Mouse (Mus musculus): ENCODE results near the gene Adam15. TPM values are rescaled to one million over a fixed set of nuclear protein-coding genes. Genes with fewer than 3 reads are reported as not detected.

Adam15 gene
- polyA plus RNA-seq, 1 experiment from 2014 or later = 108 TPM

DNA sequence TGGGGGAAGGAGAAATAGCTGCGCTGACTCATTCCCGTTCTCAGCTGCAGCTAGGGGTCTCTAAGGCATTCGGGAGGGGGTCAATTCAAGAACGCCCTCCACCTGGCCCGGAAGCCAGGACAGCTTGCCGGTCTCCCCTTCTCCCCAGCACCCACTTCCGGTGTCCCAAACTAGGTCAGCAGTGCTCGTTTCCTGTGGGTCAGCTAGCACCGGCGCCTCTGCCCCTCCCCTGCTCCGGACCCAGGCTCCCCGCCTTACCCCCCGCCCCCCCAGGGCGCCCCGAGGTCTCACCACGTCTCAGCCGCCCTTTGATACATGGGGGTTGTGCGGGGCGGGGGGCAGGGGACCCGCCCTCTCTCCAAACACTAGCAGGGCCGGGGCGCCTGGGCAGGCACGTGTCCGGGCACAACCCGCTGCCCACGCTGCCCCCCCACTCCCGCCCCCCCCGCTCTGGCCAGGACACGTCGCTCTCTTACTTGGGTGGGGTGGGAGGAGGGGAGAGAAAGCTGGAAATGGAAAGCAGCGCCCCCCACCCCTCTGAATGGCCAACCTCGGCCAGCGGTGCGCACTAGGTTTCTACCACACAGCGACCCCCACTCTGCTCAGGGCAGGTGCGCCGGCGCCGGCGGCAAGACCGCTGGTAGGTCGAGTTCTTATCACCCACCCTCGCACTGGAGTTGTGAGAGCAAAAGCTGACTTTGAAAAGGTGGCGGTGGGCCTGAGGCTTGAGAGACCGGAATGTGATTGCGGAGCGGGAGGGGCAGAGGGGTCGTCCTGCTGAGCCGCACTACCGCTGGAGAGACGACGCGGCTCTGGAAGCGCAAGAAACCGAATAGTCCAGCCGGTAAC is 42.1 kb upstream of the Adam15 start:
- H3K9ac ChIP-seq (replicated peaks; ENCODE audit: low read length) = peak overlapping the region; percentile 80
- no peak for ATAC-seq (ENCODE audit: low FRiP score, low TSS enrichment)
- H3K27me3 ChIP-seq (ENCODE audit: insufficient read depth, low read length) = no peaks in the 10 kb centered on the region
- WGBS = under 1% methylated on average over 54 of the region's 56 CpGs
- no peaks in the 10 kb centered on the region for H3K36me3 ChIP-seq (ENCODE audit: insufficient read depth, low read length)
- H3K4me2 ChIP-seq (replicated peaks; ENCODE audit: low read depth, low read length) = peak overlapping the region; percentile 99
- H3K4me3 ChIP-seq (ENCODE audit: low read length) = peak overlapping the region; percentile 73
- H3K4me1 ChIP-seq (ENCODE audit: insufficient read depth, low read length) = peaks cover 55% of the 10 kb centered on the region
- no peaks in the 10 kb centered on the region for H3K9me3 ChIP-seq (ENCODE audit: low read length)
- peak overlapping the region; percentile 87 for H3K27ac ChIP-seq (ENCODE audit: low read length)

DNA sequence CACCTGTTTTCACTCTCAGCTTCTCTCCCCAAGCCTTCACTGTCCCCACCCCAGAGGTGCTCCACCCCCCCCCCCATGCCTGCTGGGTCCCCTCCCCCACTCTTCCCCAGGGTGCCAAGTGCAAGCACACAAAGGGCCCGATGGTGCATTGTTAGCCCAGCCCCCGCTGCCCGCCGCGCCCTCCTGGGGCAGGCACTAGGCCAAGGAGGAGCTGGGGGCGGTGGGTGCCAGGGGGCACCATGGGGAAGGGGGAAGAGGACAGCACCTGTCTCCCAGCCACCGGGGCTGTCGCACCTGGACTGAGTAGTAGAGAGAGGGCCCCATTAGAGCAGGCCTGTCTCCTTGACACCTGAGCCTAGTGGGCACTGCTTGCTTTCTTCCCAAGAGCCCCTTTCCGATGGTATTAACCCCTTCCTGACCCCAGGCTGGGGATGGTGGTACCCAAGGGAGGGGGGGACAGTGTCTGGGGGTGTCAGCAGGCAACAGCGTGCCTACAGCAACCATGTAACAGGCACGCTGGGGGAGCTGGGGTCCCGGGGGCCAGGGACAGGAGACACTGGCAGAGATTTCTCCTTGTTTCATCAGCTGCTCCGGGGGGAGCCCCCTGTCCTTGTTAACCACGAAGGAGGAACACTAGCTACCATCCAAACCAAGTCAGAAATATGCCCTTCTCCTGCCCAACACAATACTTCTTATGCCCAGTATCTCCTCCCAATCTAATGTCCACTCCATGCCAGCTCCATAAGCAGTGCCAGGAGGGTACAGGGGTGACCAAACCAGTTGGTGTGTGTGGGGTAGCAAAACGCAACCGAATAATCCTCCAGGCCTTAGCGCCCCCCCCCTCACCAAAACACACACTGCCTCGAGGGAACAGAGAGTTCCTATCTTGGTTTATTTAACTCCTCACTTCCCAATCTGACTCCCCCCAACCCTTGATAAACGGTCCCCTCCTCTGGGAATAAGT is 41.2 kb upstream of the Adam15 start:
- Histone ChIP-seq H3K4me1 (ENCODE audit: insufficient read depth, low read length) (peaks cover 57% of the 10 kb centered on the region), H3K4me2 (replicated peaks; ENCODE audit: low read depth, low read length) (peak overlapping the region; percentile 99)
- ATAC-seq (ENCODE audit: low FRiP score, low TSS enrichment) = no peak

DNA sequence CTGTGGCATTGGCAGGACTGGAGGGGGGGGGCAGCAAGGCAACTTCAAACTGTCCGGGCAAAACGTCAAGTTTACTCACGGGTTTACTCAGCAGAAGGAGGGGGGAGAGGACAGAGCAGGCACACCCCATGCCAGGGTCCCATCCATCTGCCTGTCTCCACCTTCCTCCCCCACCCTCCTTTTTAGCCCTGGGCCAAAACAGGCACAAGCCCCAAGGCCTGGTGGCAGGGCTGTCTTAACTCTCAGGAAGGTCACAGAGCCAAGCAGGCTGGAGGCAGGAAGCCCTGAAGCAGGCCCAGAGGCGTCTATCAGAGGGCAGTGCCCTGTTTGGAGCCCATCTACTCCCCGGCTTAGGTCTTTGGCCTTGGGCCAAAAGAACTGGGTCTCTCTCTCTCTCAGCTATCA is 40.3 kb upstream of the Adam15 start:
- H3K9me3 ChIP-seq (ENCODE audit: low read length) = no peaks in the 10 kb centered on the region
- 0 out of 2 replicates have a peak overlapping the region, but pooled peaks have one; percentile 2 for H3K4me3 ChIP-seq (ENCODE audit: low read length)
- no peaks in the 10 kb centered on the region for H3K27me3 ChIP-seq (ENCODE audit: insufficient read depth, low read length)
- H3K9ac ChIP-seq (replicated peaks; ENCODE audit: low read length) = no peak overlapping the region
- WGBS = 40% methylated on average over 5 of the region's 5 CpGs
- H3K4me1 ChIP-seq (ENCODE audit: insufficient read depth, low read length) = peaks cover 56% of the 10 kb centered on the region
- no peaks in the 10 kb centered on the region for H3K36me3 ChIP-seq (ENCODE audit: insufficient read depth, low read length)
- peak overlapping the region; percentile 99 for H3K4me2 ChIP-seq (replicated peaks; ENCODE audit: low read depth, low read length)
- peak overlapping the region; percentile 87; the same call in 1 of the 2 replicates for H3K27ac ChIP-seq (ENCODE audit: low read length)
- no peak for ATAC-seq (ENCODE audit: low FRiP score, low TSS enrichment)

More for the DNA sequence above, 41.2 kb upstream of the Adam15 start:
- Histone ChIP-seq H3K9me3 (ENCODE audit: low read length) (no peaks in the 10 kb centered on the region), H3K27ac (ENCODE audit: low read length) (peak overlapping the region; percentile 87), H3K4me3 (ENCODE audit: low read length) (peak overlapping the region; percentile 73), H3K9ac (replicated peaks; ENCODE audit: low read length) (peak overlapping the region; percentile 80), H3K27me3 (ENCODE audit: insufficient read depth, low read length) (no peaks in the 10 kb centered on the region), H3K36me3 (ENCODE audit: insufficient read depth, low read length) (no peaks in the 10 kb centered on the region)
- WGBS = 10% methylated on average over 19 of the region's 19 CpGs

DNA sequence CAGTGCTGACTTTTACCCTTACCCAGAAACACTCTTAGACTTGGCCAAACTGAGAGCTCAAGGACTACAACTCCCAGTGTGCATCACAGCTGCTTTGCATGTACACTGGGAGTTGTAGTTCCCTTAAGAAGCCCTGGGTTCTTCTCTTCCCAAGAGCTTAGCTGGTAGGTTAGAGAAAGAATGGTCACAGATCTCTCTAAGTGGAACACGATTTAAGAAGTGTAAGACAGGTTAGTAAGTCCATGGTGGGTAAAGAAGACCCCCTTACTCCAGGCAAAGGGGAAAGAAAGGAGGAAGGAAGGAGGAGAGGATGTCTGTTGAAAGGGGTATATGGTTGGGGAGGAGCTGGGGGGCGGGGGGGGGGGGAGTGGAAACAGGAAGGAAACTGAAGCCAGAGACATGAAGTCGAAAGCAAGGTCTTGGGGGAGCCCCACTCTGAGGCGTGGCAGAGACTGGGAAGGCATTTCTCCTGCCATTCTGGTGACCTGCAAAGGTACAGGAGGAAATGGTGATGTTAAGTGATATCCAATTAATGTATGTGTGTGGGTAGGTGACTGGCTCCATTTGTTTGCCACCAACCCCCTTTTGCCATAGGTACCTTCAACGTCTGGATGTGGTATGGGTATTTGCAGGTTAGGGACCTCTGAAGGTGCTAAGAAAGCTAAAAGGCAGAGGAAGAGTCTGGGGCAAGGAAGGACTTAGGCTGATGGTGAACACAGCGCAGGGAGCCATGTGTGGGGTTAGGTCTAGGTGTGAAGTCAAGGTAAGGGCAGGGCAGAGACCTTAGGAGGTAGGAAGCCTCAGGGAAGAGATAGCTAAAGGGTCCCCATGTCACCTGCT is 39.3 kb upstream of the Adam15 start:
- Histone ChIP-seq H3K4me2 (replicated peaks; ENCODE audit: low read depth, low read length) (no peak overlapping the region), H3K27me3 (ENCODE audit: insufficient read depth, low read length) (no peaks in the 10 kb centered on the region), H3K36me3 (ENCODE audit: insufficient read depth, low read length) (no peaks in the 10 kb centered on the region), H3K9me3 (ENCODE audit: low read length) (no peaks in the 10 kb centered on the region), H3K27ac (ENCODE audit: low read length) (no peak overlapping the region), H3K4me3 (ENCODE audit: low read length) (no peak overlapping the region), H3K4me1 (ENCODE audit: insufficient read depth, low read length) (peaks cover 59% of the 10 kb centered on the region), H3K9ac (replicated peaks; ENCODE audit: low read length) (no peak overlapping the region)
- 53% methylated on average over 6 of the region's 6 CpGs for WGBS
- no peak for ATAC-seq (ENCODE audit: low FRiP score, low TSS enrichment)

DNA sequence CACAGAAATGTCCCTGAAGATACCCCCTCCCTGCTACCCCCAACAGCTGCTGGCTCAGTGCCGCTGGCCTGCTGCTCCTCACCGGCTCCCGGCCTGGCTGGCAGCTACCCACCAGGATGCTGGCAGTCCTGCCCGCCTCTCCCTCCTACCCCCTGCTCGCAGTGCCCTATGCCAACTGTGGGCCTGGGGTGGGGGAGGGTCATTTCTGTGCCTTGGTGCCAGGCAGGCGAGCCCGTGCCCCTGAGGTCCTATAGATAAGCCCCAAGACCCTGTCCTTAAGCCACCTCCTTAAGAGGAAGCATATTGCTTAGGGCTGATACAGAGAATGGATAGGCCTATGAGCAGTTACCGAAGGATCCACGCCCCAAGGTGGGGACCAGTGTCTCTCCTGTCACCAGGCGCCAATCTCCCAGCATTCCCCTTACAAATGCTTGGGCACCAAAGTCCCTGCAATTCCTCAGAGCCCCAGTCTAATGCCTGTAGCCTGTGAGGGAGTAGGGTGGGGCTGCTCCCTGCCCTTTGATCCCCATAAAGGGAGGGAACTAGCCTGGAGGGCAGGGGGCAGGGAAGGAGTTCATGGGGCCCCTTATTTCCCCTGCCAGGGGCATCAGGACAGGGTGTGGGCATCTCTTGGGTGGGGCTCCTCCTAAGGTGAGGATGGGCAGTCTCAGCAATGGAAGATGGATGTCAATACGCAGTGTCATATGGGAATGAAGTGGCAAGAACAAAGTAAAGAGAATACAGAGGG is 38.5 kb upstream of the Adam15 start:
- H3K4me2 ChIP-seq (replicated peaks; ENCODE audit: low read depth, low read length) = no peak overlapping the region
- H3K27me3 ChIP-seq (ENCODE audit: insufficient read depth, low read length) = no peaks in the 10 kb centered on the region
- no peak overlapping the region for H3K4me3 ChIP-seq (ENCODE audit: low read length)
- no peak for ATAC-seq (ENCODE audit: low FRiP score, low TSS enrichment)
- H3K36me3 ChIP-seq (ENCODE audit: insufficient read depth, low read length) = no peaks in the 10 kb centered on the region
- H3K27ac ChIP-seq (ENCODE audit: low read length) = no peak overlapping the region
- no peak overlapping the region for H3K9ac ChIP-seq (replicated peaks; ENCODE audit: low read length)
- H3K9me3 ChIP-seq (ENCODE audit: low read length) = no peaks in the 10 kb centered on the region
- 82% methylated on average over 11 of the region's 11 CpGs for WGBS
- peaks cover 59% of the 10 kb centered on the region for H3K4me1 ChIP-seq (ENCODE audit: insufficient read depth, low read length)

DNA sequence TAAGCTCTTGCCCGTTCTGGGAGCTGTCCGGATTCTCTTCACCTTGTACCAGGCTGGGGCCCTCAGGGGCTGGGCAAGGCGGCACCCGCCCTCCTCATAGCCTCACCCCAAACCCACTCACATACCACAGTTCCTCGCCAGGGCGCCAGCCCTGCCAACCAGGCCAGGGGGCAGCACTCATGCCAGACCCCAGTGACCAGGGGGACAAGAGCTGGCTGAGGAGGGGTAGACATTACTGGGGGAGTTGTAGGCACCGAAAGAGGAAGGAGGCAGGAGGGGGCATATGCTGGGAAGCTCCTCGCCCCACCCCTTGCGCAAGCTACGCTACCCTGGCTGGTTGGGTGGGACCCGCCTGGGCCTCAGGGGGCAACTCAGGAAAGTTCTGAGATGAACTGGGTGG is 37.8 kb upstream of the Adam15 start:
- Histone ChIP-seq H3K9ac (replicated peaks; ENCODE audit: low read length) (peak overlapping the region; percentile 4; the same call in 1 of the 2 replicates), H3K9me3 (ENCODE audit: low read length) (no peaks in the 10 kb centered on the region), H3K4me1 (ENCODE audit: insufficient read depth, low read length) (peaks cover 59% of the 10 kb centered on the region), H3K27ac (ENCODE audit: low read length) (no peak overlapping the region), H3K4me3 (ENCODE audit: low read length) (no peak overlapping the region), H3K36me3 (ENCODE audit: insufficient read depth, low read length) (no peaks in the 10 kb centered on the region), H3K27me3 (ENCODE audit: insufficient read depth, low read length) (no peaks in the 10 kb centered on the region), H3K4me2 (replicated peaks; ENCODE audit: low read depth, low read length) (0 out of 2 replicates have a peak overlapping the region, but pooled peaks have one; percentile 4)
- no peak for ATAC-seq (ENCODE audit: low FRiP score, low TSS enrichment)
- WGBS = 79% methylated on average over 11 of the region's 11 CpGs

DNA sequence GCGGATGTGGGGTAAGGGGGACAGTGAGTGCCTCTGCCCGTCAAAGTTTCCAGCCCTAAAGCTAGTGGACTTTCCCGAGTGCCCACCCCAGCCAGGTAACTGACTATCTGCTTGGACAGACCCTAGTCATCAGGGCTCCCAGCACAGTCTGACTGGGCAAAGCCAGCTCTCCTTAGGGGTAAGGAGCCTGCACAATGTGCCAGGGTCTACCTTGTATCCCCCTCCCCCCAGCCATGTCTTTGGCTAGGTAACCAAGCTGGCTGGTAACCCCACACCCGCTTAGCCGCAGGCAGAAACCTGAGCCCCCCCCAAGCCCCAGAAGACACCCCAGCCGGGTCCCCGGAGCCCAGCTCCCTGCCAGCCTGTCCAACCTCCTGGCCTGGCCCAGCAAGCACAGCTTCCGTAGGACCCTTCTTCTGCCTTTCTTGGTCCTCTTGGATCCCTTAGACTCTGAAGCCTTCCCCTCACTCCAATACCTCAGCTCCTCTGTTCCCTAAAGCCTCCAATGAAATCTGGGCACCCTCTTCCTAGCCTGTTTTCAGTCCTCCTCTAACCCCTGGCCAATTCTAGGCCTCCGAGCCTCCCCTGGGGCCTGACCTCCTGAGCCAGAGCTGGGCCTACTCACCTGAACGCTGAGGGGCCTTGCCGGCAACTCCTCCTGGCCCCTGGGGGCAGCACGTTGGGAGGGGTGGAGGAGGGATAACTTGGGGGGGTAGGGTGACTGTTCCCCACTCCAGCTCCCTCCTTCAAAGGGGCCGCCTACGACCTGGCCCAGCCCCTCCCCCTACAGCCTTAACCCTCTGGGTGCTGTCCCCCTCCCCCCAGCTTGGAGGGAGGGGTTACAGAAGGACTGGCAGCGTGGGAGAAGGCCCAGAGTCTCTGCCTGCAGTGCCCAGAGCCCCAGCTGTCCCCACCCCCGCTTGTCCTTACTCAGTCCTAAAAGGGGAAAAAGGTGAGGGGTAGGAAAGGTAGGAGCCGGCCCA is 36.9 kb upstream of the Adam15 start:
- ATAC-seq (ENCODE audit: low FRiP score, low TSS enrichment) = no peak
- Histone ChIP-seq H3K4me1 (ENCODE audit: insufficient read depth, low read length) (peaks cover 50% of the 10 kb centered on the region), H3K4me3 (ENCODE audit: low read length) (no peak overlapping the region), H3K4me2 (replicated peaks; ENCODE audit: low read depth, low read length) (0 out of 2 replicates have a peak overlapping the region, but pooled peaks have one; percentile 4), H3K9ac (replicated peaks; ENCODE audit: low read length) (peak overlapping the region; percentile 4; the same call in 1 of the 2 replicates), H3K27me3 (ENCODE audit: insufficient read depth, low read length) (no peaks in the 10 kb centered on the region), H3K9me3 (ENCODE audit: low read length) (no peaks in the 10 kb centered on the region), H3K27ac (ENCODE audit: low read length) (no peak overlapping the region), H3K36me3 (ENCODE audit: insufficient read depth, low read length) (no peaks in the 10 kb centered on the region)
- WGBS = 53% methylated on average over 17 of the region's 17 CpGs

DNA sequence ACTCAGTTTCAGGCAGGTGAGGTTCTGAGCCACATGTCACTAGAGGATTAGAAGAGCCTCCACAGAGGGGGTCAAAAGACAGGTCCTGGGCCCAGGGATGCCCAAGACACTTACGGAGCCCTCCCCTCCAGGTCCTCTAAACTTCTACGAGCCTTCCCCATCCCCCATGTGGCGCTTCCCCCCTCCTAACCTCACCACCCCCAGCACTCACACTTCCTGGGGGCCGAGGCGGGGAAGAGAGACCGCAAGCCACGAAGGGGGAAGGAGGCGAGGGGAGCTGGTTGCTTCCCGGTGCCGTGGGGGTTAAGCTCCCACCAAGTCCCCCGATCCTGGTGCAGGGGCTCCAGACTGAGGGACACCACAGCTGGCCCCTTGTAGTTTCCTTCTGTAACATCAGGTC is 35.7 kb upstream of the Adam15 start:
- ATAC-seq (ENCODE audit: low FRiP score, low TSS enrichment) = no peak
- Histone ChIP-seq H3K4me1 (ENCODE audit: insufficient read depth, low read length) (peaks cover 37% of the 10 kb centered on the region), H3K4me2 (replicated peaks; ENCODE audit: low read depth, low read length) (no peak overlapping the region), H3K4me3 (ENCODE audit: low read length) (no peak overlapping the region), H3K27me3 (ENCODE audit: insufficient read depth, low read length) (no peaks in the 10 kb centered on the region), H3K36me3 (ENCODE audit: insufficient read depth, low read length) (peaks cover 7% of the 10 kb centered on the region; the same call in 1 of the 2 replicates), H3K27ac (ENCODE audit: low read length) (no peak overlapping the region), H3K9ac (replicated peaks; ENCODE audit: low read length) (no peak overlapping the region), H3K9me3 (ENCODE audit: low read length) (no peaks in the 10 kb centered on the region)
- WGBS = 50% methylated on average over 7 of the region's 11 CpGs
